Mouse (Mus musculus) small intestine, adult 2 months (tissue): ENCODE measurements around the gene Dhx57.

Source experiments
- CTCF ChIP-seq: fragments of 200-500 bp; IDR thresholded peaks from 2 replicates; pipeline ENCODE4 v1.5.1; 2012; ENCODE audit warnings: low read depth, mild to moderate bottlenecking, control low read depth, inconsistent platforms, low read length, moderate library complexity, mixed read lengths; ENCODE audit not compliant: insufficient replicate concordance, insufficient read length; ENCODE audit errors: extremely low read depth
- POLR2A ChIP-seq: fragments of 200-500 bp; IDR thresholded peaks from 2 replicates; pipeline ENCODE4 v1.6.1; 2012; ENCODE audit warnings: low read depth, mild to moderate bottlenecking, control low read depth, inconsistent platforms, low read length, moderate library complexity

DNA sequence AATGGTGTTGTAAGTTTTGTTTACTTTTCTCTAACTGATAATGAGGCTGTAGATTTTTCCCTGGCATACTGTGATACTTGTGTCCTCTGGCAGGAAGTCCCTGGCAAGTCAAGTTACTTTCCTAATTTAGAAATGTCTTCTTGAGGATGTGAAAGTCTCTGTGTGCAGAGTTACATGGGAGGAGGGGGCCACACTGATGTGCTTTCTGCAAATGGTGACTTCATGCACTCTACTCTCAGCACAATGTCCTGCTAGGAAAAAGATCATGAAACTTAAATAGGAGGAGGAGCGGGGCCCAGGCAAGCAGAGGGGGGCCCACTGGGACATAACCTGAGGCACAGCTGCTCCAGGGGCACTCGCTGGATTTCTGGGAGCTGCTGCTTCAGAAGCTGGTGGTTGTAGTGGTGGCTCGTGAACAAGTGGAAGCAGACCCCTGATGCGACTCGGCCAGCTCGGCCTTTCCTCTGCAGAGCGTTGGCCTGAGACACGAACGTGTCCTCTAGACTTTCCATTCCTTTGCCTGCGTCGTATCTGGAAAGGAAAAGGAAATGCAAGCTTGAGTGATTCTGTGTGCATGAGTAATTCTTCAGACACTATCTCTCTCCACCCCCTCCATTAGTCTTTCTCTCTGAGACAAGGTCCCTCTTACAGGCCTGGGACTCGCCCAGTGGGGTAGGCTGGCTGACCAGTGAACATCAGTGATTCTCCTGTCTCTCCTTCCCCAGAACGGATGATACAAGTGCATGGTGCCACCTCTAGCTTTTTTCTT lies 37.3 kb downstream of the Dhx57 start:
- TF ChIP-seq CTCF (no peak), POLR2A (no peak)
